Mouse (Mus musculus): ENCODE data around the gene Gm10190. TPM values are rescaled to one million over a fixed set of nuclear protein-coding genes. Genes with fewer than 3 reads are reported as not detected.
A peak's percentile ranks its signal among the peaks of the same experiment; 100 is the strongest.

Gm10190 gene
- polyA plus RNA-seq, 1 experiment from 2014 or later: 0.89 TPM

GRCm38 (mm10) chr17:80360245-80360644, 13.1 kb downstream of the Gm10190 start:
- Histone ChIP-seq H3K27ac (no peak overlapping the region), H3K4me3 (no peak overlapping the region), H3K9me3 (no peaks in the 10 kb centered on the region), H3K27me3 (ENCODE audit: insufficient read depth, poor library complexity, severe bottlenecking) (0 out of 2 replicates have a peak, but pooled peaks cover 3% of the 10 kb centered on the region), H3K36me3 (no peaks in the 10 kb centered on the region), H3K4me1 (no peaks in the 10 kb centered on the region)
- WGBS: 75% methylated on average over 8 of the region's 8 CpGs
- no peak for DNase-seq (ENCODE audit: low spot score)

- H3K27ac ChIP-seq: no peak overlapping the region
- no peaks in the 10 kb centered on the region for H3K27me3 ChIP-seq (ENCODE audit: insufficient read depth, poor library complexity, severe bottlenecking)
- DNase-seq (ENCODE audit: low spot score): no peak
- no peaks in the 10 kb centered on the region for H3K36me3 ChIP-seq
- H3K9me3 ChIP-seq: no peaks in the 10 kb centered on the region
- no peak overlapping the region for H3K4me3 ChIP-seq
- WGBS: 56% methylated on average over 6 of the region's 6 CpGs
- H3K4me1 ChIP-seq: no peaks in the 10 kb centered on the region
Measured at GRCm38 (mm10) chr17:80347234-80347633, 26.1 kb downstream of the Gm10190 start.

- Histone ChIP-seq H3K27me3 (ENCODE audit: insufficient read depth, poor library complexity, severe bottlenecking) (no peaks in the 10 kb centered on the region), H3K27ac (no peak overlapping the region), H3K4me1 (no peaks in the 10 kb centered on the region), H3K9me3 (no peaks in the 10 kb centered on the region), H3K36me3 (no peaks in the 10 kb centered on the region), H3K4me3 (no peak overlapping the region)
- WGBS: 74% methylated on average over 11 of the region's 11 CpGs
- DNase-seq (ENCODE audit: low spot score): no peak
Measured at GRCm38 (mm10) chr17:80346591-80347125, 26.7 kb downstream of the Gm10190 start.

GRCm38 (mm10) chr17:80345277-80345676, 28.1 kb downstream of the Gm10190 start:
- 75% methylated on average over 4 of the region's 4 CpGs for WGBS
- no peaks in the 10 kb centered on the region for H3K4me1 ChIP-seq
- H3K4me3 ChIP-seq: no peak overlapping the region
- no peaks in the 10 kb centered on the region for H3K9me3 ChIP-seq
- DNase-seq (ENCODE audit: low spot score): no peak
- no peaks in the 10 kb centered on the region for H3K27me3 ChIP-seq (ENCODE audit: insufficient read depth, poor library complexity, severe bottlenecking)
- no peak overlapping the region for H3K27ac ChIP-seq
- H3K36me3 ChIP-seq: no peaks in the 10 kb centered on the region

- Histone ChIP-seq H3K36me3 (no peaks in the 10 kb centered on the region), H3K27ac (no peak overlapping the region), H3K4me3 (no peak overlapping the region), H3K9me3 (no peaks in the 10 kb centered on the region), H3K4me1 (no peaks in the 10 kb centered on the region), H3K27me3 (ENCODE audit: insufficient read depth, poor library complexity, severe bottlenecking) (no peaks in the 10 kb centered on the region)
- DNase-seq (ENCODE audit: low spot score): no peak
- 72% methylated on average over 2 of the region's 2 CpGs for WGBS
Measured at GRCm38 (mm10) chr17:80332386-80332785, 41.0 kb downstream of the Gm10190 start.

- WGBS: 83% methylated on average over 3 of the region's 3 CpGs
- DNase-seq (ENCODE audit: low spot score): peak; percentile 7
- no peaks in the 10 kb centered on the region for H3K9me3 ChIP-seq
- H3K4me1 ChIP-seq: 0 out of 2 replicates have a peak, but pooled peaks cover 3% of the 10 kb centered on the region
- no peaks in the 10 kb centered on the region for H3K36me3 ChIP-seq
- no peak overlapping the region for H3K27ac ChIP-seq
- no peak overlapping the region for H3K4me3 ChIP-seq
- H3K27me3 ChIP-seq (ENCODE audit: insufficient read depth, poor library complexity, severe bottlenecking): no peaks in the 10 kb centered on the region
Measured at GRCm38 (mm10) chr17:80326431-80326830, 46.9 kb downstream of the Gm10190 start.

GRCm38 (mm10) chr17:80325456-80325855, 47.9 kb downstream of the Gm10190 start:
- H3K4me3 ChIP-seq: no peak overlapping the region
- 0 out of 2 replicates have a peak, but pooled peaks cover 3% of the 10 kb centered on the region for H3K4me1 ChIP-seq
- no peak for DNase-seq (ENCODE audit: low spot score)
- no peak overlapping the region for H3K27ac ChIP-seq
- no peaks in the 10 kb centered on the region for H3K27me3 ChIP-seq (ENCODE audit: insufficient read depth, poor library complexity, severe bottlenecking)
- 68% methylated on average over 5 of the region's 5 CpGs for WGBS
- no peaks in the 10 kb centered on the region for H3K36me3 ChIP-seq
- no peaks in the 10 kb centered on the region for H3K9me3 ChIP-seq

- Histone ChIP-seq H3K27me3 (ENCODE audit: insufficient read depth, poor library complexity, severe bottlenecking) (no peaks in the 10 kb centered on the region), H3K9me3 (no peaks in the 10 kb centered on the region), H3K4me3 (no peak overlapping the region), H3K36me3 (no peaks in the 10 kb centered on the region), H3K4me1 (0 out of 2 replicates have a peak, but pooled peaks cover 3% of the 10 kb centered on the region), H3K27ac (no peak overlapping the region)
- WGBS: 82% methylated on average over 7 of the region's 7 CpGs
- no peak for DNase-seq (ENCODE audit: low spot score)
Measured at GRCm38 (mm10) chr17:80324521-80324920, 48.8 kb downstream of the Gm10190 start.

GRCm38 (mm10) chr17:80323658-80324057, 49.7 kb downstream of the Gm10190 start:
- H3K27ac ChIP-seq: no peak overlapping the region
- no peaks in the 10 kb centered on the region for H3K9me3 ChIP-seq
- DNase-seq (ENCODE audit: low spot score): no peak
- 62% methylated on average over 8 of the region's 8 CpGs for WGBS
- H3K36me3 ChIP-seq: no peaks in the 10 kb centered on the region
- H3K4me1 ChIP-seq: 0 out of 2 replicates have a peak, but pooled peaks cover 3% of the 10 kb centered on the region
- H3K4me3 ChIP-seq: no peak overlapping the region
- H3K27me3 ChIP-seq (ENCODE audit: insufficient read depth, poor library complexity, severe bottlenecking): no peaks in the 10 kb centered on the region

Other genes starting within 250 kb of the Gm10190 start
- 7.5 and 8.6 TPM in 2 replicates for gene Galm, start 246.1 kb downstream of the Gm10190 start, polyA plus RNA-seq (2016; fragmentation: Nextera tagmentation; extraction: Ambion mirVana)
- 412 and 609 TPM in 2 replicates for gene Srsf7, start 166.2 kb downstream of the Gm10190 start, polyA plus RNA-seq (2016; fragmentation: Nextera tagmentation; extraction: Ambion mirVana)
- gene Ttc39d, start 166.1 kb downstream of the Gm10190 start, polyA plus RNA-seq (2016; fragmentation: Nextera tagmentation; extraction: Ambion mirVana): 0.11 TPM in 1 of 2 replicates, not detected in the other
- 36.5 and 47.6 TPM in 2 replicates for gene Gemin6, start 149.1 kb downstream of the Gm10190 start, polyA plus RNA-seq (2016; fragmentation: Nextera tagmentation; extraction: Ambion mirVana)
- gene Morn2, start 83.3 kb downstream of the Gm10190 start, polyA plus RNA-seq (2016; fragmentation: Nextera tagmentation; extraction: Ambion mirVana): 17.4 and 18.6 TPM in 2 replicates
- 12.4 and 12.9 TPM in 2 replicates for gene Dhx57, start 83.1 kb downstream of the Gm10190 start, polyA plus RNA-seq (2016; fragmentation: Nextera tagmentation; extraction: Ambion mirVana)
- 0.49 and 0.78 TPM in 2 replicates for gene Arhgef33, start 66.1 kb downstream of the Gm10190 start, polyA plus RNA-seq (2016; fragmentation: Nextera tagmentation; extraction: Ambion mirVana)
- 2.5 and 3.2 TPM in 2 replicates for gene Sos1, start 106.9 kb upstream of the Gm10190 start, polyA plus RNA-seq (2016; fragmentation: Nextera tagmentation; extraction: Ambion mirVana)
- 0.07 and 0.24 TPM in 2 replicates for gene Cdkl4, start 204.3 kb upstream of the Gm10190 start, polyA plus RNA-seq (2016; fragmentation: Nextera tagmentation; extraction: Ambion mirVana)